Mouse (Mus musculus) neural tube, embryonic 15.5 days (tissue): ENCODE data around the gene Nampt. TPM values are rescaled to one million over a fixed set of nuclear protein-coding genes. Genes with fewer than 3 reads are reported as not detected.

Experiments used
- polyA plus RNA-seq: library from polyadenylated mRNA; unstranded; fragments of >200 nt; fragmentation: Nextera tagmentation; extraction: Ambion mirVana; gene quantifications from 2 replicates; pipeline ENCODE4 v1.2.1, GENCODE M21; 2015

Nampt gene
- polyA plus RNA-seq, 1 experiment from 2014 or later, result 29.3 TPM

Other genes with a start within 250 kb of the Nampt start
- 39.2 and 57.1 TPM in 2 replicates for gene Sypl, start 134.3 kb downstream of the Nampt start, polyA plus RNA-seq